Mouse (Mus musculus): ENCODE data around the gene Nek4.
A peak's percentile ranks its signal among the peaks of the same experiment; 100 is the strongest.

The Nek4 gene

GRCm38 (mm10) chr14:30951154-30951825 lies at the start of gene Nek4:
Gene Nek4 (plus strand): TSS chr14:30951377.
- peak; percentile 93 to 95 for DNase-seq (ENCODE audit: low spot score in 2 of 2)

- DNase-seq (ENCODE audit: low spot score in 2 of 2) = no peak
These were observed 48.5 kb upstream of the Nek4 start for GRCm38 (mm10) chr14:30902628-30903027.

GRCm38 (mm10) chr14:30903036-30903435 lies 48.1 kb upstream of the Nek4 start:
- DNase-seq (ENCODE audit: low spot score in 2 of 2) = no peak

- no peak for DNase-seq (ENCODE audit: low spot score in 2 of 2)
These were observed 46.9 kb upstream of the Nek4 start for GRCm38 (mm10) chr14:30904307-30904706.

GRCm38 (mm10) chr14:30906001-30906400 lies 45.2 kb upstream of the Nek4 start:
- DNase-seq (ENCODE audit: low spot score in 2 of 2) = no peak

- DNase-seq (ENCODE audit: low spot score in 2 of 2) = no peak
These were observed 43.3 kb upstream of the Nek4 start for GRCm38 (mm10) chr14:30907814-30908265.

- no peak for DNase-seq (ENCODE audit: low spot score in 2 of 2)
These were observed 40.0 kb upstream of the Nek4 start for GRCm38 (mm10) chr14:30911141-30911540.

GRCm38 (mm10) chr14:30912641-30913040 lies 38.5 kb upstream of the Nek4 start:
- DNase-seq (ENCODE audit: low spot score in 2 of 2) = no peak

GRCm38 (mm10) chr14:30913404-30913803 lies 37.8 kb upstream of the Nek4 start:
- no peak for DNase-seq (ENCODE audit: low spot score in 2 of 2)

GRCm38 (mm10) chr14:30916516-30916915 lies 34.7 kb upstream of the Nek4 start:
- no peak for DNase-seq (ENCODE audit: low spot score in 2 of 2)

- no peak for DNase-seq (ENCODE audit: low spot score in 2 of 2)
These were observed 29.0 kb upstream of the Nek4 start for GRCm38 (mm10) chr14:30922053-30922670.

- no peak for DNase-seq (ENCODE audit: low spot score in 2 of 2)
These were observed 27.6 kb upstream of the Nek4 start, which contains the start of gene Itih3 for GRCm38 (mm10) chr14:30923375-30924105. Gene Itih3 (minus strand): TSS chr14:30923760.

- no peak for DNase-seq (ENCODE audit: low spot score in 2 of 2)
These were observed 25.7 kb upstream of the Nek4 start for GRCm38 (mm10) chr14:30925492-30925891.

GRCm38 (mm10) chr14:30930386-30930785 lies 20.8 kb upstream of the Nek4 start:
- no peak for DNase-seq (ENCODE audit: low spot score in 2 of 2)

- no peak for DNase-seq (ENCODE audit: low spot score in 2 of 2)
These were observed 17.8 kb upstream of the Nek4 start for GRCm38 (mm10) chr14:30933351-30933750.

- no peak for DNase-seq (ENCODE audit: low spot score in 2 of 2)
These were observed 8.9 kb upstream of the Nek4 start for GRCm38 (mm10) chr14:30942254-30942653.

- DNase-seq (ENCODE audit: low spot score in 2 of 2) = no peak
These were observed 8.1 kb upstream of the Nek4 start, which contains the start of gene Itih1 for GRCm38 (mm10) chr14:30943038-30943437. Gene Itih1 (minus strand): TSS chr14:30943289.

- DNase-seq (ENCODE audit: low spot score in 2 of 2) = peak in 1 of 2 experiments; percentile 50
These were observed 7.1 kb upstream of the Nek4 start for GRCm38 (mm10) chr14:30943860-30944674.

- DNase-seq (ENCODE audit: low spot score in 2 of 2) = no peak
These were observed 6.4 kb upstream of the Nek4 start for GRCm38 (mm10) chr14:30944745-30945144.

- no peak for DNase-seq (ENCODE audit: low spot score in 2 of 2)
These were observed 1.2 kb upstream of the Nek4 start for GRCm38 (mm10) chr14:30949986-30950385.

GRCm38 (mm10) chr14:30958517-30958916 lies 7.3 kb downstream of the Nek4 start:
- no peak for DNase-seq (ENCODE audit: low spot score in 2 of 2)

- DNase-seq (ENCODE audit: low spot score in 2 of 2) = no peak
These were observed 7.9 kb downstream of the Nek4 start for GRCm38 (mm10) chr14:30959031-30959430.
